Mouse (Mus musculus) ovary, adult 10 weeks (tissue): ENCODE data around the gene Fmnl1. TPM values are rescaled to one million over a fixed set of nuclear protein-coding genes. Genes with fewer than 3 reads are reported as not detected.

Experiments
- polyA plus RNA-seq: library from polyadenylated mRNA; stranded (reverse); fragments of 350-450 nt; fragmentation: Illumina TruSeq; extraction: RNeasy Lipid Tissue Mini Kit (QIAGEN cat#74804); gene quantifications from one replicate; pipeline ENCODE4 v1.2.3, GENCODE M21; 2014

Fmnl1 gene
- polyA plus RNA-seq: not detected

DNA sequence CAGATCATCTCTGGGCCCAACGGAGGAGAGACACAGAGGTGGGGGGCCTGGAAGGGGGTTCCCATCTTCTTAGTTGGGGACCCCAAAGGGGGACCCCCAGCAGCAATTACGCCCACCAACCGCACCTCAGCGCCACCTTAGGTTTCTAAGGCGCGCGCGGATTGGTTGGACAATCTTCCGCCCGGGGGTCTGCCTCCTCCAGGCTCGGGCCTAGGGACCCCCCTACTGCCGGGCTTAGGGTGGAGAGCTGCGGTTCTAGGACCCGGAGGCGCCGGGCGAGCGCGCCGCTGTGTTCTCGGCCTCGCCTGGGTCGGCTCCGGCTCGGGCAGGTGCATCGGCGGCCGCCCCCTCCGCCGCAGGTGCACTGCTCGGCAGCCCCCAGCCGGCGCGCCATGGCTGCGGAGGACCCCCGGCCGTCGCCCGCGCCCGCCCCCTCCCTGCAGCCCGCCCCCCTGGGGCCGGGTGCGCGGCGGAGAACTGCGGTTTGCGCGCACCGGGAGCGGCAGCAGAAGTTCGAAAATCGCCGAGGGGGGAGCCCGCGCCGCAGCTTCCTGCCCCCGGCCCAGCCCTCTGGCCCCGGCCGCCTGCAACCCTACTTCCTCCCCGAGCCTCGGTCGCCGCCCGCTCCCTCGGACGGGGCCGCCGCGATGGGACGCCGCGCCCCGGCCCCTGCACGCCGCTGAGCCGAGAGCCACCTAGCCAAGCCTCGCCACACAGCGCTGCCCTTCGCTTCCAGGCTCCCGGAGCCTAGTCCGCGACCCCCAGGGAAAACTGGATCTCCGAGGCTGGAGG is at the start of gene Fmnl1:
TSS of gene Fmnl1 (plus strand) at position 614 of the 792 bp plus-strand sequence.

GRCm38 (mm10) chr11:103131701-103132575 is 39.0 kb upstream of the Fmnl1 start, which contains the start of gene Hexim2:
Gene Hexim2 (plus strand): TSS chr11:103132429.

GRCm38 (mm10) chr11:103208458-103208857 is 37.6 kb downstream of the Fmnl1 start, which contains the start of gene 1700023F06Rik:
Gene 1700023F06Rik (minus strand): TSS chr11:103208558.

GRCm38 (mm10) chr11:103217790-103218516 is 47.0 kb downstream of the Fmnl1 start, which contains the start of gene Spata32:
Gene Spata32 (minus strand): TSS chr11:103218432.

Other genes with a start within 250 kb of the Fmnl1 start
- gene Kif18b, start 246.0 kb upstream of the Fmnl1 start, polyA plus RNA-seq: 0.77 TPM
- not detected for gene C1ql1, start 224.4 kb upstream of the Fmnl1 start, polyA plus RNA-seq
- gene Nmt1, start 142.9 kb upstream of the Fmnl1 start, polyA plus RNA-seq: 10.2 TPM
- gene Dcakd, start 142.8 kb upstream of the Fmnl1 start, polyA plus RNA-seq: 10.7 TPM
- not detected for gene Plcd3, start 69.4 kb upstream of the Fmnl1 start, polyA plus RNA-seq
- gene Acbd4, start 69.4 kb upstream of the Fmnl1 start, polyA plus RNA-seq: not detected
- gene Hexim1, start 54.9 kb upstream of the Fmnl1 start, polyA plus RNA-seq: 60.1 TPM
- gene Hexim2, start 38.7 kb upstream of the Fmnl1 start, polyA plus RNA-seq: 3.1 TPM
- gene 1700023F06Rik, start 37.5 kb downstream of the Fmnl1 start, polyA plus RNA-seq: not detected
- gene Spata32, start 47.3 kb downstream of the Fmnl1 start, polyA plus RNA-seq: not detected
- gene Map3k14, start 96.4 kb downstream of the Fmnl1 start, polyA plus RNA-seq: not detected
- gene Arhgap27, start 192.6 kb downstream of the Fmnl1 start, polyA plus RNA-seq: 0.26 TPM
- gene Plekhm1, start 241.6 kb downstream of the Fmnl1 start, polyA plus RNA-seq: 1.1 TPM